Mouse (Mus musculus) urinary bladder, adult 18-20 months (tissue): Measurements from ENCODE around the gene Serpina1b.
"Not testable (repeated sequence)": the region's sequence is repeated elsewhere in the genome, so short reads cannot be mapped to it uniquely, and the experiment has no call there.

Experiments
- DNase-seq, 2 experiments: peaks; one replicate each; pipeline ENCODE4 v3.0.0; 2022; ENCODE audit warnings: low spot score in 2 of 2, mixed read lengths in 2 of 2

Serpina1b gene

GRCm38 (mm10) chr12:103700144-103700750, 129.9 kb downstream of the Serpina1b start:
- no peak for DNase-seq

GRCm38 (mm10) chr12:103695429-103695828, 134.7 kb downstream of the Serpina1b start, which contains the start of gene Serpina1f:
Gene Serpina1f, minus strand, starts transcription at chr12:103695529.
- DNase-seq = no peak

- DNase-seq = no peak
Measured at GRCm38 (mm10) chr12:103688221-103688814, 141.9 kb downstream of the Serpina1b start.

- DNase-seq = no peak
Measured at GRCm38 (mm10) chr12:103687021-103687420, 143.2 kb downstream of the Serpina1b start.

- no peak for DNase-seq
Measured at GRCm38 (mm10) chr12:103686050-103686449, 144.1 kb downstream of the Serpina1b start.

GRCm38 (mm10) chr12:103685386-103685785, 144.8 kb downstream of the Serpina1b start:
- no peak for DNase-seq

GRCm38 (mm10) chr12:103683775-103684174, 146.4 kb downstream of the Serpina1b start:
- DNase-seq = no peak

GRCm38 (mm10) chr12:103681739-103682138, 148.4 kb downstream of the Serpina1b start:
- no peak for DNase-seq

GRCm38 (mm10) chr12:103681169-103681568, 149.0 kb downstream of the Serpina1b start:
- DNase-seq = no peak

GRCm38 (mm10) chr12:103679853-103680252, 150.3 kb downstream of the Serpina1b start:
- not testable (repeated sequence) for DNase-seq
